Mouse (Mus musculus) liver, postnatal 0 days (tissue): ENCODE data around the gene Sctr. TPM values are rescaled to one million over a fixed set of nuclear protein-coding genes. Genes with fewer than 3 reads are reported as not detected.
"Not testable (repeated sequence)": the region's sequence is repeated elsewhere in the genome, so short reads cannot be mapped to it uniquely, and the experiment has no call there.

Source experiments
- ATAC-seq: fragments of 200-750 bp; cut with Nextera tagmentation; 2 replicates; pipeline ENCODE4 v1.8.0; 2017; ENCODE audit warnings: mild to moderate bottlenecking, moderate library complexity
- DNase-seq: peaks from one replicate; pipeline ENCODE4 v3.0.0-alpha.2; 2016
- H3K27ac ChIP-seq: fragments of 300-500 bp; sonication (generic); 2 replicates; pipeline ENCODE4 v1.5.1; 2014; ENCODE audit warnings: antibody characterized with exemption, moderate library complexity, mild to moderate bottlenecking, low read depth
- H3K27me3 ChIP-seq: fragments of 300-500 bp; sonication (generic); 2 replicates; pipeline ENCODE4 v1.6.1; 2014; ENCODE audit warnings: low read length, control low read depth, mixed read lengths; ENCODE audit not compliant: insufficient read depth
- H3K36me3 ChIP-seq: fragments of 300-500 bp; sonication (generic); replicated peaks from 2 replicates; pipeline ENCODE4 v1.6.1; 2014; ENCODE audit warnings: mild to moderate bottlenecking, control low read depth, low read length, moderate library complexity, mixed read lengths; ENCODE audit not compliant: insufficient read depth
- H3K4me1 ChIP-seq: fragments of 300-500 bp; sonication (generic); 2 replicates; pipeline ENCODE4 v1.6.1; 2014; ENCODE audit warnings: antibody characterized with exemption, mild to moderate bottlenecking, control low read depth; ENCODE audit not compliant: insufficient read depth
- H3K4me2 ChIP-seq: fragments of 300-500 bp; sonication (generic); 2 replicates; pipeline ENCODE4 v1.6.1; 2014; ENCODE audit warnings: low read depth, mild to moderate bottlenecking, low read length, moderate library complexity, mixed read lengths
- H3K4me3 ChIP-seq: fragments of 300-500 bp; sonication (generic); 2 replicates; pipeline ENCODE4 v1.5.1; 2014; ENCODE audit warnings: low read depth, low read length
- H3K9ac ChIP-seq: fragments of 300-500 bp; sonication (generic); replicated peaks from 2 replicates; pipeline ENCODE4 v1.6.1; 2014; ENCODE audit warnings: mild to moderate bottlenecking, moderate library complexity
- H3K9me3 ChIP-seq: fragments of 300-500 bp; sonication (generic); 2 replicates; pipeline ENCODE4 v1.6.1; 2016; ENCODE audit warnings: mild to moderate bottlenecking, control low read depth, low read length, mixed read lengths
- CTCF ChIP-seq: sonication (generic); IDR thresholded peaks from 2 replicates; pipeline ENCODE4 v1.5.1; 2016; ENCODE audit warnings: antibody characterized with exemption, low read depth
- EP300 ChIP-seq: IDR thresholded peaks from 2 replicates; pipeline ENCODE4 v1.6.1; 2016; ENCODE audit warnings: antibody characterized with exemption, low read depth, mild to moderate bottlenecking
- WGBS: fragments of 180-500 bp; shearing (Covaris S2); extraction: QIAGEN DNeasy Blood & Tissue Kit; methylation state at CpG from one replicate; pipeline ENCODE4 v1.1.7; 2014; ENCODE audit not compliant: insufficient replicate concordance; 5-methylcytosine and 5-hydroxymethylcytosine counted together
- polyA plus RNA-seq: library from polyadenylated mRNA; unstranded; fragments of >200 nt; fragmentation: Nextera tagmentation; extraction: Ambion mirVana; gene quantifications from 2 replicates; pipeline ENCODE4 v1.2.1, GENCODE M21; 2015

Sctr gene
- polyA plus RNA-seq, 1 experiment from 2014 or later = 0.05 TPM

DNA sequence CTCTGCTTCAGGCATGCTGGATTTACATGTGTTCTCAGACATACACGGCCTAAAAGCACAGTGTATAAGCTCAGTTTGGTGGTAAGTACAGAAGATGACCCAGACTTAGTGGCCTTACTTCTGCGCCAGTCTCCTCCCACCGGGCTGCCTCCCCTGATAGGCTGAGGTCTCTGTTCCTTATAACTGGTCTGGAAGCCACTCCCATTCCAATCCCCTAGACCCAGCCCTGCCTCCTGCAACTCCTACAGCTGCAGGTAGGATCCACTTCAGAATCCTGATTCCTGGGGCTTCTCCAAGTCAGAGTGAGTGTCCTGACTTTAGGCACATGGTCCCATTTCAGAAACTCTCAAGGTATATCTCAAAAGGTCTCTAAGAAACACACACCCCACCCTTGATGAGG is 79.0 kb downstream of the Sctr start:
- Histone ChIP-seq H3K27ac (no peak overlapping the region), H3K9me3 (no peaks in the 10 kb centered on the region), H3K9ac (no peak overlapping the region), H3K4me2 (no peak overlapping the region), H3K36me3 (no peaks in the 10 kb centered on the region), H3K4me1 (peaks cover 11% of the 10 kb centered on the region; the same call in 1 of the 2 replicates), H3K4me3 (no peak overlapping the region), H3K27me3 (no peaks in the 10 kb centered on the region)
- ATAC-seq (no peak), DNase-seq (no peak)
- WGBS = 68% methylated on average over 3 of the region's 3 CpGs
- TF ChIP-seq CTCF (no peak), EP300 (no peak)

DNA sequence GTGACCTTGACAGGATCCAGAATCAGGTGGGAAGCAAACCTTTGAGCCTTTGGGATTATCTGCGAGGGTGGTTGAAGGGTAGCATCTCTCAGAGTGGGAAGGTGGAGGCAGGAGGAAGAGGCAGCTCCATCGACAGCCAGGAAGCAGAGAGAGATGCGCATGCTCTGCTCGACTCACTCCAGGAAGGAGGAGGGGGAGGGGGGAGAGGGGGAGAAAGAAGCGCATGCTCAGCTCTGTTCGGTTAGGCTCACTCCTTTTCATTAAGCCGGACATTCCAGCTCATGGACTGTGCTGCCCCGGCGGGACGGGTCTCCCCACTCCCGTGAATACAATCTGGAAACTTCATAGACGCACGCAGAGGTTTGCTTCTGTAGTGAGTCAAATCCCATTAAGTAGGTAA is 80.0 kb downstream of the Sctr start:
- no peak overlapping the region for H3K27ac ChIP-seq
- WGBS = 67% methylated on average over 13 of the region's 13 CpGs
- peaks cover 11% of the 10 kb centered on the region; the same call in 1 of the 2 replicates for H3K4me1 ChIP-seq

DNA sequence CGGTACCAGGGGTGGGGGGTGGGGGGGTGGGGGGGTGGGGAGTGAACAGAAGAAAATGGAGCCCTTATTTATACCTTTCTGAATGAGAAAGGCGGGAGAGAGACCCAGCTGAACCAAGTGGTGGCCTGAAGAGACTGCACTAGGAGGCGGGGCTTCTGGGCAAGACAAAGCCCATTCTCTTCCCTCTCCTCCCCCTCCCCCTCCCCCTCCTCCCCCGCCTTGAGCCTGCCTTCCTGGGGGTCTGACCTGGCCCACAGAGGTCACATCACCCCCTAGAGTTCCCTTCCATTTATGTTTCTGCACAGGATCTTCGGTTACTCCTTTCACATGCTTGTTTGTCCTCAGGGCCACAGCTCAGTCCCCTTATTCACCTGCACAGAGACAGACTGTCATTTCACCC is 82.5 kb downstream of the Sctr start:
- no peak overlapping the region for H3K4me2 ChIP-seq
- H3K4me1 ChIP-seq = 0 out of 2 replicates have a peak, but pooled peaks cover 3% of the 10 kb centered on the region
- no peaks in the 10 kb centered on the region for H3K36me3 ChIP-seq
- DNase-seq (no peak), ATAC-seq (no peak)
- 53% methylated on average over 5 of the region's 5 CpGs for WGBS
- H3K4me3 ChIP-seq = no peak overlapping the region
- no peak for TF ChIP-seq CTCF
- TF ChIP-seq EP300 = no peak
- H3K27me3 ChIP-seq = no peaks in the 10 kb centered on the region
- H3K9ac ChIP-seq = no peak overlapping the region
- H3K9me3 ChIP-seq = no peaks in the 10 kb centered on the region
- H3K27ac ChIP-seq = no peak overlapping the region

More for the DNA sequence above, 80.0 kb downstream of the Sctr start:
- Histone ChIP-seq H3K4me2 (no peak overlapping the region), H3K36me3 (no peaks in the 10 kb centered on the region), H3K9ac (no peak overlapping the region), H3K27me3 (no peaks in the 10 kb centered on the region), H3K9me3 (no peaks in the 10 kb centered on the region), H3K4me3 (no peak overlapping the region)
- no peak for DNase-seq
- ATAC-seq = no peak
- no peak for TF ChIP-seq CTCF

DNA sequence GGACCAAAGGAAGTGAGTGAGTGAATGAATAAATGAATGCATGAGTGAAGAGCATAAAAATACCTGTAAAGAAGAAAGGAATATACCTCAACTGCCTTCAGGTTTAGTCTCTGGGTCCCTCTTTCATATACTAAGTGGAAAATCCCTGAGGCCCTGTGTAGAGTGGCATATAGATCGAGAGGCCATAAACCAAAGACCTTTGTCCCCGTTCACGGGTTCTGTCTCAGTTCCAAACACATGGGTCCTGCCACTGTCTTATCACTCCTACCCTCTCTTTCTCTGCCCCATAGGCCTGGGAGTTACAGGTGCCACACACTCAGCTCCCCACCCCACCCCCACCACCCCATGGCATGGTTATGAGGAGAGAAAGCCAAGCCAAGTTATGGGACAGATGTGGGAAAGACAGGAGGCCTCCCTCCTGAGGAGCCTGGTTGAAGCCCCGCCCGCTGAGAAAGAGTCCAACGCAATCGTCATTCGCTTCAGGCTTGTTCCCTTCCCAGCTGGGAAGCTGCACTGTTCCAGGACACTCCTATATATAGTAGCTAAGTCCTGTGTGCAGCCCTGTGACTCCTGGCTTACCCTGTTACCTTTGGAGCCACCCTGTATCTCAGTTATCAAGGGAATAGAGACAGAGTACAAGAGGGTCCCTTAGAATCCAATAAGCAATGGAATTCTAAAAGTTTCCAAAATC is 84.3 kb downstream of the Sctr start:
- H3K27me3 ChIP-seq = no peaks in the 10 kb centered on the region
- no peaks in the 10 kb centered on the region for H3K9me3 ChIP-seq
- no peak overlapping the region for H3K4me2 ChIP-seq
- no peak for DNase-seq
- no peaks in the 10 kb centered on the region for H3K36me3 ChIP-seq
- no peak overlapping the region for H3K27ac ChIP-seq
- 63% methylated on average over 8 of the region's 8 CpGs for WGBS
- 0 out of 2 replicates have a peak, but pooled peaks cover 3% of the 10 kb centered on the region for H3K4me1 ChIP-seq
- no peak overlapping the region for H3K4me3 ChIP-seq
- no peak for ATAC-seq
- no peak overlapping the region for H3K9ac ChIP-seq
- TF ChIP-seq EP300 (no peak), CTCF (no peak)

DNA sequence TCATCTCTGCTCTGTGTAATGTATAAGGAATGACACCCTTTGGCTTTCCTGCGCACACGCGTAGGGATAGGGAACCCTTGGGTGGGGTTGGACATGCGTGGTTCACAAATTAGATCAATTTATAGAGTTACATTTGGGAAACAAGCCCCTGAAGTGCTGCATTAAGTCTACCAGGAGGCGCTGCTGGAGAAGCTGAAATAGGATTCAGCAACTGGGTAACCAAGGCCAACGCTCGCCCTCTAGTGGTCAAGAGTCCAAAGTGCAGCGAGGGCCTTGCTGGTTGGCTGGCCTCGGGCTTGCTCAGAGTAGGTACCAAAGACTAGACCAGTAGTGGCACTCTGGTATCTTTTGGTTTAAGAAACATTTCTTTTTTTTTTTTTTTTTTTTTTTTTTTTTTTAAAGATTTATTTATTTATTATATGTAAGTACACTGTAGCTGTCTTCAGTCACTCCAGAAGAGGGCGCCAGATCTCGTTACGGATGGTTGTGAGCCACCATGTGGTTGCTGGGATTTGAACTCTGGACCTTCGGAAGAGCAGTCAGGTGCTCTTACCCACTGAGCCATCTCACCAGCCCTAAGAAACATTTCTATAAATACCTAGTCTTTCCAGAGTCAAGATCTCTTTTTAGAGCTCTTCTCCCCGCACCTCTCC is 86.9 kb downstream of the Sctr start:
- not testable (repeated sequence) for H3K4me1 ChIP-seq, H3K36me3 ChIP-seq, H3K9me3 ChIP-seq, H3K9ac ChIP-seq, H3K27me3 ChIP-seq, H3K4me3 ChIP-seq, H3K27ac ChIP-seq, H3K4me2 ChIP-seq
- ATAC-seq (peak; percentile 76), DNase-seq (peak; percentile 88)
- 48% methylated on average over 11 of the region's 14 CpGs for WGBS
- peak; percentile 93 for TF ChIP-seq CTCF

DNA sequence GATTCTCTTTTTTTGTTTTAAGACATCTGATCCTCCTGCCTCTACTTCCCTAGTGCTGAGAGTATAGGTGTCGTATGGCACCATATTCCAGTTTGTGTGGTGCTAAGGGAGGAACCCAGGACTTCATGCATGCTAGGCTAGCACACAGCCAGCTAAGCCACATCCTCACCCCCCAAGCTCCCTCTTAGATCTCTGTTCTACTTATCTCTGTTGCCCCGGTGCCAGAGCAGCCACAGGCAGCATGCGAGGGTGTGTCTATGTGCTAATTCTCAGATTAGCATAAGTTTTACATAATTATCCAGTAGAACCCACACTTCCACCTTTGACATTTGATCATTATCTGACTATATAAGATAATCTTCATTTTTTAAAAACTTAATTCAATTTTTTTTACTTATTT is 88.2 kb downstream of the Sctr start:
- TF ChIP-seq EP300 (no peak), CTCF (no peak)
- Histone ChIP-seq H3K27me3 (no peaks in the 10 kb centered on the region), H3K9ac (no peak overlapping the region), H3K9me3 (no peaks in the 10 kb centered on the region), H3K27ac (no peak overlapping the region), H3K4me1 (peaks cover 4% of the 10 kb centered on the region), H3K36me3 (no peaks in the 10 kb centered on the region), H3K4me3 (no peak overlapping the region), H3K4me2 (no peak overlapping the region)
- 54% methylated on average over 3 of the region's 3 CpGs for WGBS
- ATAC-seq (no peak), DNase-seq (no peak)
